In genomic region chr4:106133746-106134730, GRCm38 (mm10) we compare ENCODE assay signal across 16 mouse cellular contexts.
DNase-seq lines count a peak whose midpoint lies in the region; ATAC-seq lines count a peak whose summit lies in the region.
"Had no signal": no experiment of that assay in that cellular context is flagged by ENCODE, and none has a peak within 500 bp of the region (broad histone marks: within the 10 kb centered on the region; RNA-seq: fewer than 3 reads in every experiment).

No protein-coding gene starts in this region.

- H3K9ac ChIP-seq in kidney, embryonic 15.5 days, result no peak overlapping the region
- H3K9ac ChIP-seq in neural tube, embryonic 11.5 days (ENCODE audit: low read length), result no peak overlapping the region
- H3K9ac ChIP-seq: heart, embryonic 15.5 days had no signal

- H3K9me3 ChIP-seq in kidney, embryonic 15.5 days (replicated peaks), result no peaks in the 10 kb centered on the region
- H3K9me3 ChIP-seq in neural tube, embryonic 11.5 days (ENCODE audit: control insufficient read depth, low read length), result no peaks in the 10 kb centered on the region
- no peaks in the 10 kb centered on the region for H3K9me3 ChIP-seq in limb, embryonic 10.5 days (replicated peaks)
- H3K9me3 ChIP-seq: heart, embryonic 15.5 days had no signal

- 60% methylated on average over 10 of the region's 10 CpGs for WGBS in kidney, embryonic 15.5 days
- 55% methylated on average over 10 of the region's 10 CpGs for WGBS in neural tube, embryonic 11.5 days
- 55% methylated on average over 10 of the region's 10 CpGs for WGBS in limb, embryonic 10.5 days

- no peak overlapping the region for H3K4me2 ChIP-seq in kidney, embryonic 15.5 days
- no peak overlapping the region for H3K4me2 ChIP-seq in neural tube, embryonic 11.5 days (ENCODE audit: low read depth)
- H3K4me2 ChIP-seq: heart, embryonic 15.5 days had no signal

- peak; percentile 61 for DNase-seq in kidney, adult 11 months
- DNase-seq in neural tube, embryonic 11.5 days (ENCODE audit: low spot score), result peak; percentile 36
- DNase-seq in neural tube, embryonic 10.5 days (ENCODE audit: extremely low spot score, low spot score), result no peak
- DNase-seq in limb, embryonic 10.5 days (ENCODE audit: low spot score), result no peak
- no peak for DNase-seq in adrenal gland, postnatal 25 days
- DNase-seq in spleen, postnatal 36 days (ENCODE audit: low spot score in 2 of 2), result no peak
- no peak for DNase-seq in frontal cortex, adult 2 months (ENCODE audit: extremely low spot score in 1 of 2, low spot score in 1 of 2)
- DNase-seq: cerebellum, adult 11-12 months; cerebellum, postnatal 36 days; lung, adult 2 months; lung, postnatal 4 days; midbrain, embryonic 14.5 days; right cerebral cortex, postnatal 25 days had no signal

- ATAC-seq in kidney, embryonic 15.5 days (replicated peaks; ENCODE audit: low FRiP score), result no peak
- no peak for ATAC-seq in neural tube, embryonic 11.5 days (ENCODE audit: insufficient read depth, low FRiP score, low TSS enrichment)
- ATAC-seq: intestine, embryonic 16.5 days had no signal

- no peaks in the 10 kb centered on the region for H3K36me3 ChIP-seq in kidney, embryonic 15.5 days
- H3K36me3 ChIP-seq in neural tube, embryonic 11.5 days (ENCODE audit: control insufficient read depth, insufficient read depth, low read length), result no peaks in the 10 kb centered on the region
- no peaks in the 10 kb centered on the region for H3K36me3 ChIP-seq in limb, embryonic 10.5 days
- H3K36me3 ChIP-seq: heart, embryonic 15.5 days had no signal

- peaks cover 7% of the 10 kb centered on the region; the same call in 1 of the 2 replicates for H3K4me1 ChIP-seq in kidney, embryonic 15.5 days
- no peaks in the 10 kb centered on the region for H3K4me1 ChIP-seq in neural tube, embryonic 11.5 days (ENCODE audit: control insufficient read depth, insufficient read depth, low read length)
- H3K4me1 ChIP-seq in limb, embryonic 10.5 days, result peaks cover 27% of the 10 kb centered on the region
- H3K4me1 ChIP-seq: heart, embryonic 15.5 days had no signal

- no peak overlapping the region for H3K4me3 ChIP-seq in kidney, embryonic 15.5 days (replicated peaks)
- no peak overlapping the region for H3K4me3 ChIP-seq in neural tube, embryonic 11.5 days (ENCODE audit: low read depth, low read length)
- H3K4me3 ChIP-seq in limb, embryonic 10.5 days, result no peak overlapping the region
- H3K4me3 ChIP-seq: heart, embryonic 15.5 days had no signal

- no peak overlapping the region for H3K27ac ChIP-seq in kidney, embryonic 15.5 days
- no peak overlapping the region for H3K27ac ChIP-seq in neural tube, embryonic 11.5 days (ENCODE audit: low read depth, low read length)
- peak overlapping the region; percentile 75 for H3K27ac ChIP-seq in limb, embryonic 10.5 days
- H3K27ac ChIP-seq: heart, embryonic 15.5 days had no signal

- H3K27me3 ChIP-seq in kidney, embryonic 15.5 days, result no peaks in the 10 kb centered on the region
- no peaks in the 10 kb centered on the region for H3K27me3 ChIP-seq in neural tube, embryonic 11.5 days (ENCODE audit: control insufficient read depth, insufficient read depth, low read length)
- no peaks in the 10 kb centered on the region for H3K27me3 ChIP-seq in limb, embryonic 10.5 days (ENCODE audit: low read depth, poor library complexity, severe bottlenecking)
- H3K27me3 ChIP-seq: heart, embryonic 15.5 days had no signal

Comparison
In these comparisons a context has a peak if more than half of its experiments do, and no peak if none do; other contexts are left out.
1. DNase-seq: peak in kidney, adult 11 months (single experiment) and neural tube, embryonic 11.5 days (single experiment); none in neural tube, embryonic 10.5 days (single experiment), limb, embryonic 10.5 days (single experiment), adrenal gland, postnatal 25 days (single experiment), spleen, postnatal 36 days (0 of 2) and frontal cortex, adult 2 months (0 of 2).